Mouse (Mus musculus): ENCODE measurements around the gene Mesp2. TPM values are rescaled to one million over a fixed set of nuclear protein-coding genes. Genes with fewer than 3 reads are reported as not detected.

Gene Mesp2
- polyA plus RNA-seq, 1 experiment from 2014 or later: 0.75 TPM

- Histone ChIP-seq H3K27ac (no peak overlapping the region), H3K4me2 (peak overlapping the region; percentile 61), H3K27me3 (peaks cover 32% of the 10 kb centered on the region), H3K4me1 (peaks cover 7% of the 10 kb centered on the region), H3K9me3 (no peaks in the 10 kb centered on the region), H3K36me3 (replicated peaks) (no peaks in the 10 kb centered on the region), H3K4me3 (replicated peaks) (peak overlapping the region; percentile 35), H3K9ac (peak overlapping the region; percentile 42; the same call in 1 of the 2 replicates)
- peak; percentile 33; the same call in 1 of the 2 replicates for ATAC-seq (ENCODE audit: low FRiP score)
- WGBS: 12% methylated on average over 53 of the region's 53 CpGs
Measured at GRCm38 (mm10) chr7:79847456-79848451, 37.2 kb downstream of the Mesp2 start.

GRCm38 (mm10) chr7:79856305-79856704 is 45.8 kb downstream of the Mesp2 start:
- no peak for ATAC-seq (ENCODE audit: low FRiP score)
- H3K27me3 ChIP-seq: no peaks in the 10 kb centered on the region
- no peak overlapping the region for H3K27ac ChIP-seq
- H3K4me2 ChIP-seq: no peak overlapping the region
- no peak overlapping the region for H3K9ac ChIP-seq
- WGBS: 80% methylated on average over 4 of the region's 4 CpGs
- H3K36me3 ChIP-seq (replicated peaks): no peaks in the 10 kb centered on the region
- H3K9me3 ChIP-seq: no peaks in the 10 kb centered on the region
- no peaks in the 10 kb centered on the region for H3K4me1 ChIP-seq
- no peak overlapping the region for H3K4me3 ChIP-seq (replicated peaks)

GRCm38 (mm10) chr7:79858202-79858934 is 47.8 kb downstream of the Mesp2 start:
- no peak overlapping the region for H3K4me3 ChIP-seq (replicated peaks)
- H3K27me3 ChIP-seq: no peaks in the 10 kb centered on the region
- H3K36me3 ChIP-seq (replicated peaks): no peaks in the 10 kb centered on the region
- no peak for ATAC-seq (ENCODE audit: low FRiP score)
- H3K4me1 ChIP-seq: no peaks in the 10 kb centered on the region
- H3K9ac ChIP-seq: no peak overlapping the region
- H3K9me3 ChIP-seq: no peaks in the 10 kb centered on the region
- no peak overlapping the region for H3K4me2 ChIP-seq
- 75% methylated on average over 11 of the region's 11 CpGs for WGBS
- H3K27ac ChIP-seq: no peak overlapping the region

- no peak overlapping the region for H3K4me3 ChIP-seq (replicated peaks)
- H3K4me1 ChIP-seq: no peaks in the 10 kb centered on the region
- 83% methylated on average over 9 of the region's 9 CpGs for WGBS
- no peak overlapping the region for H3K9ac ChIP-seq
- H3K4me2 ChIP-seq: no peak overlapping the region
- H3K9me3 ChIP-seq: no peaks in the 10 kb centered on the region
- ATAC-seq (ENCODE audit: low FRiP score): no peak
- no peak overlapping the region for H3K27ac ChIP-seq
- H3K27me3 ChIP-seq: no peaks in the 10 kb centered on the region
- no peaks in the 10 kb centered on the region for H3K36me3 ChIP-seq (replicated peaks)
Measured at GRCm38 (mm10) chr7:79858956-79859630, 48.6 kb downstream of the Mesp2 start.

GRCm38 (mm10) chr7:79860811-79861210 is 50.3 kb downstream of the Mesp2 start, which contains the start of gene Anpep:
Gene Anpep, minus strand, starts transcription at chr7:79861059.
- 82% methylated on average over 9 of the region's 9 CpGs for WGBS
- no peak within 1 kb of the TSS for H3K27ac ChIP-seq
- no peaks in the 10 kb centered on the region for H3K9me3 ChIP-seq
- no peak within 1 kb of the TSS for H3K4me3 ChIP-seq (replicated peaks)
- H3K9ac ChIP-seq: no peak within 1 kb of the TSS
- no peaks in the 10 kb centered on the region for H3K4me1 ChIP-seq
- H3K36me3 ChIP-seq (replicated peaks): no peaks in the 10 kb centered on the region
- no peak within 1 kb of the TSS for H3K4me2 ChIP-seq
- no peaks in the 10 kb centered on the region for H3K27me3 ChIP-seq
- ATAC-seq (ENCODE audit: low FRiP score): no peak

- Histone ChIP-seq H3K9ac (no peak overlapping the region), H3K27ac (no peak overlapping the region), H3K27me3 (no peaks in the 10 kb centered on the region), H3K9me3 (no peaks in the 10 kb centered on the region), H3K4me2 (no peak overlapping the region), H3K4me3 (replicated peaks) (no peak overlapping the region), H3K4me1 (peaks cover 4% of the 10 kb centered on the region), H3K36me3 (replicated peaks) (no peaks in the 10 kb centered on the region)
- 88% methylated on average over 8 of the region's 8 CpGs for WGBS
- no peak for ATAC-seq (ENCODE audit: low FRiP score)
Measured at GRCm38 (mm10) chr7:79861794-79862193, 51.3 kb downstream of the Mesp2 start.

Other genes with a start within 250 kb of the Mesp2 start
- 7.1 and 8.5 TPM in 2 replicates for gene Rhcg, start 193.1 kb upstream of the Mesp2 start, polyA plus RNA-seq (2016; fragmentation: Nextera tagmentation; extraction: Ambion mirVana)
- gene Ticrr, start 150.5 kb upstream of the Mesp2 start, polyA plus RNA-seq (2016; fragmentation: Nextera tagmentation; extraction: Ambion mirVana): 15.5 and 16.4 TPM in 2 replicates
- gene Kif7, start 95.0 kb upstream of the Mesp2 start, polyA plus RNA-seq (2016; fragmentation: Nextera tagmentation; extraction: Ambion mirVana): 7.0 and 7.7 TPM in 2 replicates
- gene Plin1, start 77.8 kb upstream of the Mesp2 start, polyA plus RNA-seq (2016; fragmentation: Nextera tagmentation; extraction: Ambion mirVana): 0.13 TPM in 1 of 2 replicates, not detected in the other
- 9.4 and 9.5 TPM in 2 replicates for gene Pex11a, start 67.6 kb upstream of the Mesp2 start, polyA plus RNA-seq (2016; fragmentation: Nextera tagmentation; extraction: Ambion mirVana)
- gene Wdr93, start 67.6 kb upstream of the Mesp2 start, polyA plus RNA-seq (2016; fragmentation: Nextera tagmentation; extraction: Ambion mirVana): 0.14 and 0.24 TPM in 2 replicates
- not detected in 2 replicates for gene Mesp1, start 16.9 kb upstream of the Mesp2 start, polyA plus RNA-seq (2016; fragmentation: Nextera tagmentation; extraction: Ambion mirVana)
- gene Anpep, start 50.3 kb downstream of the Mesp2 start, polyA plus RNA-seq (2016; fragmentation: Nextera tagmentation; extraction: Ambion mirVana): 1.9 and 2.9 TPM in 2 replicates
- 48.2 and 58.7 TPM in 2 replicates for gene Ap3s2, start 109.9 kb downstream of the Mesp2 start, polyA plus RNA-seq (2016; fragmentation: Nextera tagmentation; extraction: Ambion mirVana)
- gene Arpin, start 124.6 kb downstream of the Mesp2 start, polyA plus RNA-seq (2016; fragmentation: Nextera tagmentation; extraction: Ambion mirVana): 18.5 and 19.9 TPM in 2 replicates
- gene Zfp710, start 214.1 kb downstream of the Mesp2 start, polyA plus RNA-seq (2016; fragmentation: Nextera tagmentation; extraction: Ambion mirVana): 30.5 and 33.9 TPM in 2 replicates

All from forebrain, embryonic 12.5 days (tissue).